Mouse (Mus musculus): ENCODE measurements at regions not wholly inside any gene's neighbourhood (a gene's known extent, or its start where the extent isn't known, plus 50 kb on each side); places are given as distances from the start of the nearest gene placed in this dataset.

DNA sequence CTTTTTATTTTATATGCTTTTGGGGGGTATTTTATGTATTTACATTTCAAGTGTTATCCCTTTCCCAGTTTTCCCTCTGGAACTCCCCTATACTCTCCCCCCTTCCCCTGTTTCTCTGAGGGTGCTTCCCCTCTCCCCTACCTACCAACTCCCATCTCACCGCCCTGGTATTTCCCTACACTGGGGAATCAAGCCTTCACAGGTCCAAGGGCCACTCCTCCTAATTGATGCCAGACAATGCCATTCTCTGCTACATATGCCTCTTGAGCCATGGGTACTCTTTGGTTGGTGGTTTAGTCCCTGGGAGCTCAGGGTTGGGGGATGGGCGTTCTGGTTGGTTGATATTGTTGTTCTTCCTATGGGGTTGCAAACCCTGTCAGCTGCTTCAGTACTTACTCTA lies 1002.9 kb downstream of the Cdh11 start:
- TF ChIP-seq EP300 (IDR thresholded peaks at IDR 0.05; ENCODE audit: insufficient read depth, low read depth, low read length), result no peak
- no peak for TF ChIP-seq CTCF (IDR thresholded peaks at IDR 0.05)
- TF ChIP-seq POLR2A (IDR thresholded peaks at IDR 0.05; ENCODE audit: insufficient read depth, low read depth, low read length), result no peak
